Mouse (Mus musculus) heart, embryonic 10.5 days (tissue): ENCODE measurements around the gene Ctsh. TPM values are rescaled to one million over a fixed set of nuclear protein-coding genes. Genes with fewer than 3 reads are reported as not detected.
"Not testable (repeated sequence)": the region's sequence is repeated elsewhere in the genome, so short reads cannot be mapped to it uniquely, and the experiment has no call there.

Source experiments
- DNase-seq: peaks from one replicate; pipeline ENCODE4 v3.0.0-alpha.2; 2017; ENCODE audit warnings: low spot score
- H3K27ac ChIP-seq: fragments of 300-500 bp; sonication (generic); 2 replicates; pipeline ENCODE4 v1.5.1; 2016; ENCODE audit warnings: mild to moderate bottlenecking
- H3K27me3 ChIP-seq: fragments of 300-500 bp; sonication (generic); 2 replicates; pipeline ENCODE4 v1.6.1; 2016; ENCODE audit warnings: mild to moderate bottlenecking; ENCODE audit not compliant: poor library complexity, insufficient read depth, severe bottlenecking
- H3K36me3 ChIP-seq: fragments of 300-500 bp; sonication (generic); 2 replicates; pipeline ENCODE4 v1.6.1; 2016; ENCODE audit warnings: mild to moderate bottlenecking, moderate library complexity
- H3K4me1 ChIP-seq: fragments of 300-500 bp; sonication (generic); 2 replicates; pipeline ENCODE4 v1.6.1; 2016; ENCODE audit warnings: mild to moderate bottlenecking
- H3K4me3 ChIP-seq: fragments of 300-500 bp; sonication (generic); 2 replicates; pipeline ENCODE4 v1.5.1; 2016; ENCODE audit warnings: mild to moderate bottlenecking, moderate library complexity
- H3K9me3 ChIP-seq: fragments of 300-500 bp; sonication (generic); 2 replicates; pipeline ENCODE4 v1.6.1; 2016; ENCODE audit warnings: mild to moderate bottlenecking, moderate library complexity
- WGBS: fragments of 180-500 bp; shearing (Covaris S2); methylation state at CpG from one replicate; pipeline ENCODE4 v1.1.7; 2016; 5-methylcytosine and 5-hydroxymethylcytosine counted together
- polyA plus RNA-seq: library from polyadenylated mRNA; unstranded; fragments of >200 nt; fragmentation: Nextera tagmentation; extraction: Ambion mirVana; gene quantifications from 2 replicates; pipeline ENCODE4 v1.2.1, GENCODE M21; 2016

Gene Ctsh
- polyA plus RNA-seq, 1 experiment from 2014 or later: 19.3 TPM

DNA sequence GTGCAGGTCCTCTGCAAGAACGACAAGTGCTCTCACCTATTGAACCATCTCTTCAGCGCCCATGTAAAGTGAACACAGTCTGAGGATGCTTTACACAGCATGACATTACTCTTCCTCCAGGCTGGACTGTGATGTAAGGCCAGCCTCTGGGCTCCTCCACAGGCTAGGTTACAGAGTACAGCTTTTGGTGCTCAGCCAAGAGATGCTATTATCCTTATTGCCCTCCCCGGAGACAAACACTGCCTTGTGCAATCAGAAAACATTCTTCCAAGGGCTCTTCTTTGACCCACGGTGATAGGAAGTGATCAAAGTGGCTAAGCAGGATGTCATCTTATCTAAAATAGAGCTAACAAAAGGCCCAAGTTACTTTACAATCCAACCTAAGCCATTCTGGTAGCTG lies 15.4 kb upstream of the Ctsh start:
- H3K9me3 ChIP-seq: no peaks in the 10 kb centered on the region
- H3K4me3 ChIP-seq: no peak overlapping the region
- H3K4me1 ChIP-seq: no peaks in the 10 kb centered on the region
- no peaks in the 10 kb centered on the region for H3K36me3 ChIP-seq
- no peak overlapping the region for H3K27ac ChIP-seq
- 69% methylated on average over 4 of the region's 4 CpGs for WGBS
- DNase-seq: no peak
- H3K27me3 ChIP-seq: no peaks in the 10 kb centered on the region

DNA sequence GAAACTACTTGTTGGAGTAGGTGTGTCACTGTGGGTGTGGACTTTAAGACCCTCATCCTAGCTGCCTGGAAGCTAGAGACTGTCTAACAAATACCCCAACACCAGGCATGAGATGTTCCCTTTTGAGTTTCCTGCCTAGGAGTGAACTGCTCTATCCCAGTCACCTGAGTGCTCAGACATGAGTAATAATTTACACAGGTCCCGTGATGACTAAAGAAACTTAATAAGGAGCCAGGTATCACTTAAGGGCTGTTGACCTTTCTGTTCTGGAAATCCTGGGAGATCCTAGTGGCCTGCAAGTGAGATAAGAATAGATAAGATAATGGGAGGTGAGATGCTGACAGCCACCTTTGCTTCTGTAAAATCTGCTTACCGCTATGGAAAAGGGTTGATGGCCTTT lies 13.0 kb upstream of the Ctsh start:
- no peak overlapping the region for H3K27ac ChIP-seq
- H3K36me3 ChIP-seq: no peaks in the 10 kb centered on the region
- H3K4me1 ChIP-seq: no peaks in the 10 kb centered on the region
- H3K9me3 ChIP-seq: no peaks in the 10 kb centered on the region
- no peaks in the 10 kb centered on the region for H3K27me3 ChIP-seq
- 47% methylated on average over 2 of the region's 2 CpGs for WGBS
- DNase-seq: no peak
- no peak overlapping the region for H3K4me3 ChIP-seq

DNA sequence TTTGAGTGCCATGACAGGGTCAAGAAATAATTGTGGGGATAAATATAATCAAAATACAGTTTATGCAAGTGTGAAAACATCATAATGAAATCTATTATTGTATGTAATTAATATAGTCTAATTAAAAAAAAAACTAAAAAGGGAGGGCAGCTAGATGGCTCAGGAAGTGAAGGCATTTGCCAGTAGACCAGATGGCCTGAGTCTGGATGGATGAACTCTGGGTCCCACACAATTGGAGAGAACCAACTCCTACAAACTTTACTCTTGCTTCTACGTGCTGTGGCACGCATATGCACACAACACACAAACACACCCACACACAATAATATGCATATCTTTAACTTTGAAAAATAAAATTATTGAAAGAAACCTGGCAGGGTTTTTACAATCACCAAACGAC lies 12.4 kb upstream of the Ctsh start:
- H3K4me3 ChIP-seq: no peak overlapping the region
- DNase-seq: no peak
- no peaks in the 10 kb centered on the region for H3K36me3 ChIP-seq
- H3K27me3 ChIP-seq: no peaks in the 10 kb centered on the region
- H3K9me3 ChIP-seq: no peaks in the 10 kb centered on the region
- H3K27ac ChIP-seq: no peak overlapping the region
- WGBS: 89% methylated on average over 3 of the region's 3 CpGs
- H3K4me1 ChIP-seq: no peaks in the 10 kb centered on the region

GRCm38 (mm10) chr9:90042906-90043305 lies 11.0 kb upstream of the Ctsh start:
- DNase-seq, H3K36me3 ChIP-seq, H3K4me3 ChIP-seq, H3K27ac ChIP-seq, H3K4me1 ChIP-seq, H3K27me3 ChIP-seq, H3K9me3 ChIP-seq: not testable (repeated sequence)
- 90% methylated on average over 8 of the region's 8 CpGs for WGBS

DNA sequence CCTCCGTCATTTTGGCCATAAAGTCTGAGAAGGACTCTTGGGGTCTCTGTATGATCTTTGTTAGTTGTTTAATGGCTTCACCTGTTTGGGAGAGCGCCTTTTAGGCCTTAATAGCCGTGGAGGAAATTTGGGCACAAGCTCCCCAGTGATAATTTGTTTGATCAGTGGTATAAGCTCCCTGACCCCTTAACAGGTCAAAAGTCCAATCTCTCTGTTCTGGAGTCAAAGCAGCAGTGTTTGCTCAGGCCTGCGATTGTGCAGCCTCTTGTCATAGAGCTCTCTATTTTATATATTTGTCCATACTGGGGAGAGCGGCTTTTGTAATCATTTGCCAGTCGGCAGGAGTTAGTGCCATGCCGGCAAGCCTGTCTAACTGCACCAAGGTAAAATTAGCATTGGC lies 8.8 kb upstream of the Ctsh start:
- H3K27me3 ChIP-seq: no peaks in the 10 kb centered on the region
- no peaks in the 10 kb centered on the region for H3K36me3 ChIP-seq
- no peak for DNase-seq
- 88% methylated on average over 7 of the region's 7 CpGs for WGBS
- H3K27ac ChIP-seq: no peak overlapping the region
- H3K4me3 ChIP-seq: no peak overlapping the region
- H3K4me1 ChIP-seq: no peaks in the 10 kb centered on the region
- no peaks in the 10 kb centered on the region for H3K9me3 ChIP-seq

DNA sequence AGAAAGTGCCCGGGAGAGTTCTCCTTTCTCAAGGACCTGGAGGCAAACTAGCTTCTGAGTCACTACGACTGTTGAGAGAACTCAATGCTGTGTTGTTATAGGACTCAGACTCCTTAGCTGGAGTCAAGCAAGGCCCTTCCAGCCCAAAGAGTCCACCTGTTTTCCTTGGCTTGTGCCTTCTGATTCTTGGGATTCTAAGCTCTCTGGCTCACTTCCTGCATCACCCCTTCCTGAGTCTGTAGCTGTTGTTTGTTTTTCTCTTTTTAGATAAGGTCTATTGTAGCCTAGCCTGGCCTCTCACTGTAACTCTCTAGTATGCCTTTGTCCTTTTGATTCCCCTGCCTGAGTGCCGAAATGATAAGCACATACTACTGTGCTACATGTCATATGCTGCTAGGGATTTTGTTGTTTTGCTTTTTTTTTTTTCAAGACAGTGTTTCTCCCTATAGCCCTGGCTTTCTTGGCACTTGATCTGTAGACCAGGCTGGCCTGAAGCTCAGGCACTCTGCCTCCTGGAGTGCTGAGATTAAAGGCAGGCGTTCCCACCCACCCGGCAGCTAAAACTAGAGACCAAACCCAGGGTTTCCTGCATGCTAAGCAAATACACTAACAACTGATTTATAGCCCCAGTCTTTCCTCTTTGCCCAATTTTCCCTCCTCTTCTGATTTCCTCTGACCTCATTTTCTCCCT lies 5.9 kb upstream of the Ctsh start:
- Histone ChIP-seq H3K27me3 (no peaks in the 10 kb centered on the region), H3K4me1 (no peaks in the 10 kb centered on the region), H3K4me3 (no peak overlapping the region), H3K27ac (no peak overlapping the region), H3K36me3 (no peaks in the 10 kb centered on the region), H3K9me3 (no peaks in the 10 kb centered on the region)
- WGBS: 38% methylated on average over 5 of the region's 5 CpGs
- DNase-seq: no peak

GRCm38 (mm10) chr9:90054371-90055145 lies 606 bp downstream of the Ctsh start:
- H3K9me3 ChIP-seq: no peaks in the 10 kb centered on the region
- DNase-seq: peak; percentile 89
- H3K4me3 ChIP-seq: peak overlapping the region; percentile 72
- no peaks in the 10 kb centered on the region for H3K36me3 ChIP-seq
- H3K27me3 ChIP-seq: no peaks in the 10 kb centered on the region
- H3K27ac ChIP-seq: peak overlapping the region; percentile 82
- peaks cover 4% of the 10 kb centered on the region; the same call in 1 of the 2 replicates for H3K4me1 ChIP-seq
- under 1% methylated on average over 37 of the region's 37 CpGs for whole genome bisulfite sequencing

DNA sequence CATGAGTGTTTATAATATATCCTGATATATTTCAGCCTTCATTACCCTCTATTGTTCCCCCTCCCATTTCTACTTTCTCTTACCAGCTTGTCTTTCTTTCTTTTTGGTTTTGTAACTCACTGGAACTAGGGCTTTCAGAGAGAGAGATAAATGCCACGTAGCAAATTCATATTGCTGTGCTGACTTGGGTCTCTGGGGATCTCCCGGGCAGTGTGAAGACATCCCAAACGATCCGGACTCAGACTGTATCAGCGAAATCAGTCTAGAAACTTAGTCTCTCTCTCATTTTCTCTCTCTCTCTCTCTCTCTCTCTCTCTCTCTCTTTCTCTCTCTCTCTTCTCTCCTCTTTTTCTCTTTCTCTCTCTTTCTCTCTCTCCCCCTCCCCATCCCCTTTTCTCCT lies 1.5 kb downstream of the Ctsh start:
- WGBS: 53% methylated on average over 5 of the region's 5 CpGs
- Histone ChIP-seq H3K4me1 (peaks cover 4% of the 10 kb centered on the region; the same call in 1 of the 2 replicates), H3K9me3 (no peaks in the 10 kb centered on the region), H3K27me3 (no peaks in the 10 kb centered on the region), H3K36me3 (no peaks in the 10 kb centered on the region), H3K4me3 (peak overlapping the region; percentile 72), H3K27ac (no peak overlapping the region)
- no peak for DNase-seq

DNA sequence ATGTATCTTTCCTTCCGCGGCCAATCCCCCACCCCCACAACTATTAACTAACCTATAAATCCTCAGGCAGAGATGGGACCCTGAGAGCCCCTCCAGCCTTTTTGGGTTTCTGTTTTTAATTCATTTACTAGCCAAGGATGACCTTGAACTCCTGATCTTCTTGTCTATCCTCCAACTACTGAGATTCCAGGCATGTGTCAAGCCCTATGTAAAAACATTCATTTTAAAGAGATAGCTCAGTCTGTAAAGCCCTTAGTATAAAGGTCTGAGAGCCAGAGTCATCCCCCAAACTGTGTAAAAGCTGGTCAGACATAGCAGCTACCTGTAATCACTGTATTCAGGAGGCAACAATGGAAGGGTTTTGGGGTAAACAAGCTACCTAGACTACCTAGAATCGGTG lies 2.0 kb downstream of the Ctsh start:
- H3K36me3 ChIP-seq: no peaks in the 10 kb centered on the region
- no peak for DNase-seq
- H3K4me3 ChIP-seq: no peak overlapping the region
- 71% methylated on average over 3 of the region's 3 CpGs for WGBS
- H3K4me1 ChIP-seq: peaks cover 4% of the 10 kb centered on the region; the same call in 1 of the 2 replicates
- H3K27me3 ChIP-seq: no peaks in the 10 kb centered on the region
- no peaks in the 10 kb centered on the region for H3K9me3 ChIP-seq
- H3K27ac ChIP-seq: no peak overlapping the region

- H3K27me3 ChIP-seq: no peaks in the 10 kb centered on the region
- 82% methylated on average over 2 of the region's 2 CpGs for WGBS
- H3K9me3 ChIP-seq: no peaks in the 10 kb centered on the region
- H3K4me3 ChIP-seq: no peak overlapping the region
- no peaks in the 10 kb centered on the region for H3K36me3 ChIP-seq
- H3K4me1 ChIP-seq: peaks cover 4% of the 10 kb centered on the region; the same call in 1 of the 2 replicates
- H3K27ac ChIP-seq: no peak overlapping the region
- no peak for DNase-seq
Measured at GRCm38 (mm10) chr9:90056716-90057115, 2.8 kb downstream of the Ctsh start.

GRCm38 (mm10) chr9:90059828-90060573 lies 6.0 kb downstream of the Ctsh start:
- Histone ChIP-seq H3K27me3 (no peaks in the 10 kb centered on the region; the same call in 1 of the 2 replicates), H3K27ac (no peak overlapping the region), H3K9me3 (no peaks in the 10 kb centered on the region), H3K4me1 (no peaks in the 10 kb centered on the region), H3K36me3 (no peaks in the 10 kb centered on the region), H3K4me3 (no peak overlapping the region)
- no peak for DNase-seq
- WGBS: 79% methylated on average over 9 of the region's 9 CpGs

- H3K4me1 ChIP-seq: no peaks in the 10 kb centered on the region
Measured at GRCm38 (mm10) chr9:90060574-90060875, 6.6 kb downstream of the Ctsh start.

GRCm38 (mm10) chr9:90060932-90061331 lies 7.0 kb downstream of the Ctsh start:
- 90% methylated on average over 5 of the region's 5 CpGs for WGBS
- not testable (repeated sequence) for DNase-seq

More at GRCm38 (mm10) chr9:90060574-90060875, 6.6 kb downstream of the Ctsh start:
- no peaks in the 10 kb centered on the region; the same call in 1 of the 2 replicates for H3K27me3 ChIP-seq
- no peak for DNase-seq
- H3K27ac ChIP-seq: no peak overlapping the region
- no peaks in the 10 kb centered on the region for H3K9me3 ChIP-seq
- H3K4me3 ChIP-seq: no peak overlapping the region
- 76% methylated on average over 2 of the region's 2 CpGs for WGBS
- no peaks in the 10 kb centered on the region for H3K36me3 ChIP-seq

More at GRCm38 (mm10) chr9:90060932-90061331, 7.0 kb downstream of the Ctsh start:
- not testable (repeated sequence) for H3K27ac ChIP-seq, H3K27me3 ChIP-seq, H3K9me3 ChIP-seq, H3K4me3 ChIP-seq, H3K4me1 ChIP-seq, H3K36me3 ChIP-seq
